Mouse (Mus musculus): ENCODE data around the gene Ubash3a. TPM values are rescaled to one million over a fixed set of nuclear protein-coding genes. Genes with fewer than 3 reads are reported as not detected.

Gene Ubash3a
- polyA plus RNA-seq, 1 experiment from 2014 or later: 0.38 TPM

GRCm38 (mm10) chr17:31208654-31209053 lies 981 bp downstream of the Ubash3a start:
- Histone ChIP-seq H3K9me3 (ENCODE audit: control insufficient read depth, low read length) (no peaks in the 10 kb centered on the region), H3K9ac (ENCODE audit: low read depth, low read length) (no peak overlapping the region), H3K36me3 (ENCODE audit: control insufficient read depth, insufficient read depth, low read length) (no peaks in the 10 kb centered on the region), H3K4me2 (ENCODE audit: low read depth, low read length) (no peak overlapping the region), H3K27ac (ENCODE audit: low read length) (no peak overlapping the region), H3K4me3 (ENCODE audit: low read length) (no peak overlapping the region), H3K4me1 (ENCODE audit: control insufficient read depth, insufficient read depth, low read length) (no peaks in the 10 kb centered on the region), H3K27me3 (replicated peaks; ENCODE audit: control insufficient read depth, insufficient read depth, low read length) (no peaks in the 10 kb centered on the region)
- WGBS: 81% methylated on average over 8 of the region's 8 CpGs
- ATAC-seq: no peak

DNA sequence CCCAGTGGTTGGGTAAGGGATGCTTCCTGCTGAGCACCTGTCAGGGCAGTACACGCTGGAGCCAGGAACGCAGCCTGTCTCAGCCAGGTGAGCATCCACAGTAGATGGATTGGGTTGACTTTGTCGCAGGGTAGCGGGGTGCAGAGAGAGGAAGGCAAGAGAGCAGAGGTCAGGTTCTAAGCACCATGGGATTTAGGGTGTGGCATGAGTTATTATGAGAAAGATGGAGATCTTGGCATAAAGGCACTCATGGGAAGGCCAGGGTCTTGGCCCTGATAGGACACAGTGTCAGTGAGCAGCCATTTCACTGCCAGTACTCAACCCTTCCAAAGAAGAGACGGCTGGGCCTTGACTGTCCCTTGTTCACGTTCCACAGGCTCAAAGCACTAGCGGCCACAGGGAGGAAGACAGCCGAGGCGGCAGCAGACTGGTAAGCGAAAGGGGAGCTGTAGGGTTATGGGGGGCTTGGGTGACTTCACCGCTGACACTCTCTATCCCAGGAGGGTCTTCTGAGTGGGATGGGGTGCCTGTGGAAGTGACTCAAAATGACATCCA lies 1.8 kb downstream of the Ubash3a start:
- Histone ChIP-seq H3K9ac (ENCODE audit: low read depth, low read length) (no peak overlapping the region), H3K4me3 (ENCODE audit: low read length) (no peak overlapping the region), H3K9me3 (ENCODE audit: control insufficient read depth, low read length) (no peaks in the 10 kb centered on the region), H3K4me1 (ENCODE audit: control insufficient read depth, insufficient read depth, low read length) (no peaks in the 10 kb centered on the region), H3K4me2 (ENCODE audit: low read depth, low read length) (no peak overlapping the region), H3K27ac (ENCODE audit: low read length) (no peak overlapping the region), H3K36me3 (ENCODE audit: control insufficient read depth, insufficient read depth, low read length) (no peaks in the 10 kb centered on the region), H3K27me3 (replicated peaks; ENCODE audit: control insufficient read depth, insufficient read depth, low read length) (no peaks in the 10 kb centered on the region)
- ATAC-seq: no peak
- WGBS: 90% methylated on average over 11 of the region's 11 CpGs

DNA sequence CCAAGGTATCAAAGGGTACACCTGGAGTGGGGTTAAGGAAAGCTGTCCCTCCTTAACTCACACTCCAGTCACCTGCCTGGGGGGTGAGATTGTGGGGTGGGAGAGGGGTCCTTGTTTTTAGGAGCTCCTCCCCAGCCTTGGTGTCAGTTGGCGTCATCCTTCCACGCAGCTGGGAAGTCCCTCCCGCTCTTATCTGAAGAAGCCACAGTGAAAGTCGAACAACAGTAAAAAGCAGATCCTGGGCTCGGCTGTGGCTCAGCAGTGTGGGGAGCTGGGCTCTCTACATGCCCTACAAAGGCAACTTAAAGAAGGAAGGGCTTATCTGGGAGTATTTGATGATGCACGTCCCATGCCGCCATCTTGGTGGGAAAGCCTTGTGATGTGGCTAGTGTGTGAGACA lies 2.6 kb downstream of the Ubash3a start:
- no peak for ATAC-seq
- no peak overlapping the region for H3K9ac ChIP-seq (ENCODE audit: low read depth, low read length)
- H3K4me2 ChIP-seq (ENCODE audit: low read depth, low read length): no peak overlapping the region
- no peaks in the 10 kb centered on the region for H3K36me3 ChIP-seq (ENCODE audit: control insufficient read depth, insufficient read depth, low read length)
- H3K4me1 ChIP-seq (ENCODE audit: control insufficient read depth, insufficient read depth, low read length): no peaks in the 10 kb centered on the region
- no peaks in the 10 kb centered on the region for H3K9me3 ChIP-seq (ENCODE audit: control insufficient read depth, low read length)
- H3K27ac ChIP-seq (ENCODE audit: low read length): no peak overlapping the region
- no peak overlapping the region for H3K4me3 ChIP-seq (ENCODE audit: low read length)
- WGBS: 84% methylated on average over 7 of the region's 7 CpGs
- H3K27me3 ChIP-seq (replicated peaks; ENCODE audit: control insufficient read depth, insufficient read depth, low read length): no peaks in the 10 kb centered on the region

DNA sequence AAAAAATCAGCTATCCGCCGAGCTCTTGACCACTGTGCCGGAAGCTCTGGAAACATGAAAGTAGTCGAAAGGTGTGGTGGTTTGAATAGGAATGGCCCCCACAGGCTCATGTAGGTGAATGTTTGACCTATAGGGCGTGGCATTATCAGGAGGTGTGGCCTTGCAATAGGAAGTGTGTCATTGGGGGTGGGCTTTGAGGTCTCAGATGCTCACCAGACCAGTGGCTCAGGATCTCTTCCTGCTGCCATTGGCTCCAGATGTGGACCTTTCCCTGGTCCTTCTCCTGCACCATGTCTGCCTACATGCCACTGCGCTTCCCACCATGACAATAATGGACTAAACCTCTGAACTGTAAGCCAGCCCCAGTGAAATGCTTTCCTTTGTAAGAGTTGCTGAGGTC lies 4.2 kb downstream of the Ubash3a start:
- 91% methylated on average over 6 of the region's 6 CpGs for WGBS

DNA sequence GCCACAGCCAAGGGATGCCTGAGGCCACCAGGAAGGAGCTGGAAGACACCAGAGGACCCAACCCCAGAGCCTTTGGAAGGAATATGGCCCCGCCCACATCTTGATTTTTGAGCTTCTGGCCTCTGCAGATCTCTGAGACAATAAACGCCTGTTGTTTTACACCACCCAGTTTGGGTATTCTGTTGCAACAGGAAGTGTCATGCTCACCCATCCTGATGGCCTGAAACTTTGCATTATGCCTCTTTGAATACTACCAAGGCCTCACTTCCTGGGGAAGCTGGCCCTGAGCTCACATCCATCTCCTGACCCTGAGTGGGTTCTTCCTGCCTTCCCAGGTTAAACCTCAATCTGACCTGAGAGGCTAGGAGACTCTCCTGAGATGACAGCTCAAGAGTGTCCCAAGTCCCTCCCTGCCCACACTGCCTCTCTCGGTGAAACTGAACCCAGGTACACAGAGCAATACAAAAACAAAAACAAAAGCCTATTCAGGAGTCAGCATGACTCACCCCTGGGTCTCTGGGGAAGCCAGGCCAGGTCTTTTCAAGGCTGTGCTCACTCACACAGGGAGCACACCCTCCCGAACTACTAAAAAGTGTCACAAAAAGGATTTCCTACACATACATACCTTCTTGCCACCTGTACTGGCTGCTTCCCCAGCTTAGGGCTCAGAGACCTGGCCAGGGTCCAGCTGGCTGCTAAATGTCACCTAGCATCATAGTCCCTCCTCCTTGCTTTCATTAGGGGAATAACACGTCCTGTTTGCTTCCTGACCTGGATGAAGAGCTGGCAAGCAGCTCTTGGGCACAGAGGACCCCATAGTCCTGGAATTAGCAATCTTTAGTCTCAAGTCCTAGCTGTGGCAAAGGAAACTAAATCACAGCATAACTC lies 8.6 kb downstream of the Ubash3a start:
- H3K27me3 ChIP-seq (replicated peaks; ENCODE audit: control insufficient read depth, insufficient read depth, low read length): no peaks in the 10 kb centered on the region
- 46% methylated on average over 5 of the region's 5 CpGs for WGBS
- no peaks in the 10 kb centered on the region for H3K36me3 ChIP-seq (ENCODE audit: control insufficient read depth, insufficient read depth, low read length)
- H3K4me3 ChIP-seq (ENCODE audit: low read length): no peak overlapping the region
- H3K4me1 ChIP-seq (ENCODE audit: control insufficient read depth, insufficient read depth, low read length): no peaks in the 10 kb centered on the region
- no peaks in the 10 kb centered on the region for H3K9me3 ChIP-seq (ENCODE audit: control insufficient read depth, low read length)
- H3K27ac ChIP-seq (ENCODE audit: low read length): no peak overlapping the region
- 0 out of 2 replicates have a peak, but pooled peaks have one; percentile 21 for ATAC-seq
- H3K4me2 ChIP-seq (ENCODE audit: low read depth, low read length): no peak overlapping the region
- no peak overlapping the region for H3K9ac ChIP-seq (ENCODE audit: low read depth, low read length)

More for the DNA sequence above, 4.2 kb downstream of the Ubash3a start:
- Histone ChIP-seq H3K4me2 (ENCODE audit: low read depth, low read length) (no peak overlapping the region), H3K4me3 (ENCODE audit: low read length) (no peak overlapping the region), H3K27me3 (replicated peaks; ENCODE audit: control insufficient read depth, insufficient read depth, low read length) (no peaks in the 10 kb centered on the region), H3K27ac (ENCODE audit: low read length) (no peak overlapping the region), H3K9ac (ENCODE audit: low read depth, low read length) (no peak overlapping the region), H3K36me3 (ENCODE audit: control insufficient read depth, insufficient read depth, low read length) (no peaks in the 10 kb centered on the region), H3K9me3 (ENCODE audit: control insufficient read depth, low read length) (no peaks in the 10 kb centered on the region), H3K4me1 (ENCODE audit: control insufficient read depth, insufficient read depth, low read length) (no peaks in the 10 kb centered on the region)
- no peak for ATAC-seq

GRCm38 (mm10) chr17:31222810-31223310 lies 15.2 kb downstream of the Ubash3a start:
- no peaks in the 10 kb centered on the region for H3K4me1 ChIP-seq (ENCODE audit: control insufficient read depth, insufficient read depth, low read length)
- ATAC-seq: no peak

DNA sequence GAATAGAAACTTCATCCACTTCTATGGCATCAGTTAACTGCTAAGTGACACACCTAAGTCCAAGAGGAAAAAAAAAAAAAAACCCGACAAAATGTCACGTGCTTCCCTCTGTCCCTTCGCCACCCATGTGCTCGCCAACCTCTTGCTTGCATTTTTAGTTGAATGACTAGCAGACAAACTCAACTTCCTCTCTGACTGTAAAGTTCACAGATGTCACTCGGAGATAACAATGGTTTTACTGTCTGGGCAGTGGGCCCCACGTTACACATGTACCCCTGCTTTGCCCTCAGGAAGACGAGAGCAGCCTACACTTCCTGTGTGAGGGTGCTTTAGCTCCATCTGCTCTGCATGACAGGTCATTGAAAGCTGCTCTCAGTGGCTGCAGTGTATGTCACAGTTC lies 16.2 kb downstream of the Ubash3a start:
- no peak for ATAC-seq
- H3K36me3 ChIP-seq (ENCODE audit: control insufficient read depth, insufficient read depth, low read length): no peaks in the 10 kb centered on the region
- H3K4me3 ChIP-seq (ENCODE audit: low read length): no peak overlapping the region
- no peaks in the 10 kb centered on the region for H3K9me3 ChIP-seq (ENCODE audit: control insufficient read depth, low read length)
- 58% methylated on average over 7 of the region's 7 CpGs for whole genome bisulfite sequencing
- H3K4me1 ChIP-seq (ENCODE audit: control insufficient read depth, insufficient read depth, low read length): no peaks in the 10 kb centered on the region
- no peak overlapping the region for H3K4me2 ChIP-seq (ENCODE audit: low read depth, low read length)
- no peaks in the 10 kb centered on the region for H3K27me3 ChIP-seq (replicated peaks; ENCODE audit: control insufficient read depth, insufficient read depth, low read length)
- H3K27ac ChIP-seq (ENCODE audit: low read length): no peak overlapping the region
- no peak overlapping the region for H3K9ac ChIP-seq (ENCODE audit: low read depth, low read length)

More at GRCm38 (mm10) chr17:31222810-31223310, 15.2 kb downstream of the Ubash3a start:
- no peak overlapping the region for H3K9ac ChIP-seq (ENCODE audit: low read depth, low read length)
- no peaks in the 10 kb centered on the region for H3K9me3 ChIP-seq (ENCODE audit: control insufficient read depth, low read length)
- no peak overlapping the region for H3K4me3 ChIP-seq (ENCODE audit: low read length)
- no peak overlapping the region for H3K4me2 ChIP-seq (ENCODE audit: low read depth, low read length)
- WGBS: 47% methylated on average over 4 of the region's 4 CpGs
- H3K36me3 ChIP-seq (ENCODE audit: control insufficient read depth, insufficient read depth, low read length): no peaks in the 10 kb centered on the region
- H3K27me3 ChIP-seq (replicated peaks; ENCODE audit: control insufficient read depth, insufficient read depth, low read length): no peaks in the 10 kb centered on the region
- no peak overlapping the region for H3K27ac ChIP-seq (ENCODE audit: low read length)

GRCm38 (mm10) chr17:31224591-31224990 lies 16.9 kb downstream of the Ubash3a start:
- Histone ChIP-seq H3K9ac (ENCODE audit: low read depth, low read length) (no peak overlapping the region), H3K9me3 (ENCODE audit: control insufficient read depth, low read length) (no peaks in the 10 kb centered on the region), H3K27ac (ENCODE audit: low read length) (no peak overlapping the region), H3K4me3 (ENCODE audit: low read length) (no peak overlapping the region), H3K36me3 (ENCODE audit: control insufficient read depth, insufficient read depth, low read length) (no peaks in the 10 kb centered on the region), H3K4me2 (ENCODE audit: low read depth, low read length) (no peak overlapping the region), H3K27me3 (replicated peaks; ENCODE audit: control insufficient read depth, insufficient read depth, low read length) (no peaks in the 10 kb centered on the region), H3K4me1 (ENCODE audit: control insufficient read depth, insufficient read depth, low read length) (no peaks in the 10 kb centered on the region)
- ATAC-seq: no peak
- 76% methylated on average over 8 of the region's 8 CpGs for WGBS

DNA sequence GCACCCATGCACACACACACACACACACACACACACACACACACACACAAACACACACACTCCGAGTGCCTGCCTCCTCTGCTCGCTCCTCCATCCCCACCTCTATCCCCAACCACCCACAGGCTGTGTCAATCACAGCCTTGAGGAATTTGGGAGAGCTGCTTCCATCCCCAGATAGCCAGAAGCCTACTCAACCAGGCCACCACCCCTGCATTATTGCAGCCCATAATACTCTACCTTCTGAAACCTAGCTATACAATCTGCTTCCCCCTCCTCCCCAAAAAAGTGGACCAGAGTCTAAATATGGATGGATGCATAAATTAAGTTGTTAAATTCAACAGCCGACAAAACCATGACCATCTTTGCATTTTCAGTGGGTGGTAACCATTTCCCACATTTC lies 18.7 kb downstream of the Ubash3a start:
- no peak overlapping the region for H3K4me2 ChIP-seq (ENCODE audit: low read depth, low read length)
- no peaks in the 10 kb centered on the region for H3K9me3 ChIP-seq (ENCODE audit: control insufficient read depth, low read length)
- no peaks in the 10 kb centered on the region for H3K27me3 ChIP-seq (replicated peaks; ENCODE audit: control insufficient read depth, insufficient read depth, low read length)
- no peak overlapping the region for H3K9ac ChIP-seq (ENCODE audit: low read depth, low read length)
- H3K4me1 ChIP-seq (ENCODE audit: control insufficient read depth, insufficient read depth, low read length): no peaks in the 10 kb centered on the region
- no peak overlapping the region for H3K27ac ChIP-seq (ENCODE audit: low read length)
- ATAC-seq: no peak
- 77% methylated on average over 3 of the region's 3 CpGs for WGBS
- no peak overlapping the region for H3K4me3 ChIP-seq (ENCODE audit: low read length)
- H3K36me3 ChIP-seq (ENCODE audit: control insufficient read depth, insufficient read depth, low read length): no peaks in the 10 kb centered on the region
